Mouse (Mus musculus): ENCODE data around the gene Ano9.

Ano9 gene

GRCm38 (mm10) chr7:141062525-141062924, 55.1 kb downstream of the Ano9 start:
- DNase-seq (ENCODE audit: low read depth, low spot score): no peak

- no peak for DNase-seq (ENCODE audit: low read depth, low spot score)
These were observed 56.3 kb downstream of the Ano9 start for GRCm38 (mm10) chr7:141061269-141061692.

GRCm38 (mm10) chr7:141060426-141061242, 57.0 kb downstream of the Ano9 start, which contains the start of gene B4galnt4:
B4galnt4 (plus strand) TSS chr7:141061104.
- DNase-seq (ENCODE audit: low read depth, low spot score): no peak

- DNase-seq (ENCODE audit: low read depth, low spot score): no peak
These were observed 57.7 kb downstream of the Ano9 start for GRCm38 (mm10) chr7:141059929-141060328.

GRCm38 (mm10) chr7:141058601-141059341, 58.8 kb downstream of the Ano9 start:
- no peak for DNase-seq (ENCODE audit: low read depth, low spot score)

GRCm38 (mm10) chr7:141057541-141057940, 60.1 kb downstream of the Ano9 start:
- DNase-seq (ENCODE audit: low read depth, low spot score): no peak

- no peak for DNase-seq (ENCODE audit: low read depth, low spot score)
These were observed 60.6 kb downstream of the Ano9 start for GRCm38 (mm10) chr7:141056976-141057375.

GRCm38 (mm10) chr7:141055785-141056184, 61.8 kb downstream of the Ano9 start:
- no peak for DNase-seq (ENCODE audit: low read depth, low spot score)

- no peak for DNase-seq (ENCODE audit: low read depth, low spot score)
These were observed 65.2 kb downstream of the Ano9 start for GRCm38 (mm10) chr7:141052421-141052820.

- DNase-seq (ENCODE audit: low read depth, low spot score): no peak
These were observed 65.6 kb downstream of the Ano9 start for GRCm38 (mm10) chr7:141052016-141052415.

All from c-Kit-negative CD71-positive TER-119-positive erythroid progenitor cells, embryonic 14.5 days (primary cell).